Mouse (Mus musculus) induced T-regulatory cell, adult 2 months (primary cell): ENCODE measurements around the gene Gpr26.

Experiments
- DNase-seq: peaks from one replicate; pipeline ENCODE4 v3.0.0-alpha.2; 2012; ENCODE audit warnings: low read depth

Gene Gpr26

DNA sequence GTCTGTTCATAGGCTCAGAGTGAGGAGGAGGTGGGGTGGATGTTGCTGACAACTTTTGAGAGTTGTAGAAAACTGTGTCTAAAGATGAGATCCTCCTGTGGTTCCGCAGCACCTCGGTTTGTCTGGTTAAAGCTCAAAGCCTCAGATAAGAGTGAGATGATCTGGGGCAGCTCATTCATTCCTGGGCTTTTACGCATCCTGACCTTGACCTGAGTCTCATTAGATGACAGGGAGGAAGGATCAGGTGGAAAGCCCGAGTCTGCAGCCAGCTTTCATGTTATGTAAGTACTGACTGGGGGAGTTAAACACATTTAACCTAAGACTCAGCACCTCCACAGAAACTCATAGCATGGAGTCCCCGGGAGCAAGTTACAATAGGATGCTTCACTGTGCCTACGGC lies 60.4 kb downstream of the Gpr26 start:
- no peak for DNase-seq

- DNase-seq = no peak
Observed at GRCm38 (mm10) chr7:132031940-132032531, 65.8 kb downstream of the Gpr26 start.
